Mouse (Mus musculus) heart, embryonic 11.5 days (tissue): ENCODE measurements at regions not wholly inside any gene's neighbourhood (a gene's known extent, or its start where the extent isn't known, plus 50 kb on each side); places are given as distances from the start of the nearest gene placed in this dataset.

ENCODE experiments used
- ATAC-seq: fragments of 200-750 bp; cut with Nextera tagmentation; replicated peaks from 2 replicates; pipeline ENCODE4 v1.8.0; 2017; ENCODE audit warnings: moderate library complexity; ENCODE audit not compliant: insufficient number of reproducible peaks, low FRiP score, low TSS enrichment
- H3K27ac ChIP-seq: fragments of 300-500 bp; sonication (generic); 2 replicates; pipeline ENCODE4 v1.5.1; 2014; ENCODE audit warnings: mild to moderate bottlenecking, low read depth, low read length
- H3K27me3 ChIP-seq: fragments of 300-500 bp; sonication (generic); 2 replicates; pipeline ENCODE4 v1.6.1; 2014; ENCODE audit warnings: mild to moderate bottlenecking, low read length, mixed read lengths; ENCODE audit not compliant: control insufficient read depth, insufficient read depth
- H3K36me3 ChIP-seq: fragments of 300-500 bp; sonication (generic); 2 replicates; pipeline ENCODE4 v1.6.1; 2014; ENCODE audit warnings: mild to moderate bottlenecking, low read length, moderate library complexity, mixed read lengths; ENCODE audit not compliant: control insufficient read depth, insufficient read depth
- H3K4me1 ChIP-seq: fragments of 300-500 bp; sonication (generic); 2 replicates; pipeline ENCODE4 v1.6.1; 2014; ENCODE audit warnings: low read length; ENCODE audit not compliant: control insufficient read depth, insufficient read depth
- H3K4me2 ChIP-seq: fragments of 300-500 bp; sonication (generic); 2 replicates; pipeline ENCODE4 v1.6.1; 2014; ENCODE audit warnings: mild to moderate bottlenecking, moderate library complexity
- H3K4me3 ChIP-seq: fragments of 300-500 bp; sonication (generic); 2 replicates; pipeline ENCODE4 v1.5.1; 2014; ENCODE audit warnings: low read depth, low read length
- H3K9ac ChIP-seq: fragments of 300-500 bp; sonication (generic); 2 replicates; pipeline ENCODE4 v1.6.1; 2014; ENCODE audit warnings: mild to moderate bottlenecking, low read depth, low read length, moderate library complexity
- H3K9me3 ChIP-seq: fragments of 300-500 bp; sonication (generic); replicated peaks from 2 replicates; pipeline ENCODE4 v1.6.1; 2016; ENCODE audit warnings: low read length; ENCODE audit not compliant: control insufficient read depth
- WGBS: fragments of 180-500 bp; shearing (Covaris S2); extraction: QIAGEN DNeasy Blood & Tissue Kit; methylation state at CpG from one replicate; pipeline ENCODE4 v1.1.7; 2014; ENCODE audit not compliant: insufficient replicate concordance; 5-methylcytosine and 5-hydroxymethylcytosine counted together

GRCm38 (mm10) chr9:14160207-14160606 is 114.7 kb upstream of the Sesn3 start:
- Histone ChIP-seq H3K9me3 (peaks cover 5% of the 10 kb centered on the region; the same call in 1 of the 2 replicates), H3K27me3 (no peaks in the 10 kb centered on the region), H3K27ac (no peak overlapping the region), H3K4me1 (peaks cover 3% of the 10 kb centered on the region; the same call in 1 of the 2 replicates), H3K9ac (no peak overlapping the region), H3K36me3 (no peaks in the 10 kb centered on the region), H3K4me3 (no peak overlapping the region), H3K4me2 (no peak overlapping the region)
- WGBS: 80% methylated on average over 1 of the region's 1 CpGs
- no peak for ATAC-seq

GRCm38 (mm10) chr9:14171589-14172240 is 103.2 kb upstream of the Sesn3 start:
- H3K4me1 ChIP-seq: peaks cover 29% of the 10 kb centered on the region
- H3K27ac ChIP-seq: no peak overlapping the region
- H3K27me3 ChIP-seq: no peaks in the 10 kb centered on the region
- no peaks in the 10 kb centered on the region for H3K36me3 ChIP-seq
- H3K9ac ChIP-seq: no peak overlapping the region
- H3K4me3 ChIP-seq: no peak overlapping the region
- H3K9me3 ChIP-seq: no peaks in the 10 kb centered on the region
- H3K4me2 ChIP-seq: no peak overlapping the region
- 63% methylated on average over 2 of the region's 2 CpGs for WGBS
- no peak for ATAC-seq

GRCm38 (mm10) chr9:14173631-14174323 is 101.1 kb upstream of the Sesn3 start:
- peaks cover 35% of the 10 kb centered on the region for H3K4me1 ChIP-seq
- ATAC-seq: peak; percentile 80
- no peaks in the 10 kb centered on the region for H3K36me3 ChIP-seq
- H3K4me2 ChIP-seq: 0 out of 2 replicates have a peak overlapping the region, but pooled peaks have one; percentile 14
- H3K27ac ChIP-seq: peak overlapping the region; percentile 68
- H3K9me3 ChIP-seq: no peaks in the 10 kb centered on the region
- H3K27me3 ChIP-seq: no peaks in the 10 kb centered on the region
- H3K4me3 ChIP-seq: no peak overlapping the region
- 26% methylated on average over 11 of the region's 11 CpGs for WGBS
- no peak overlapping the region for H3K9ac ChIP-seq

- peak; percentile 55; the same call in 1 of the 2 replicates for ATAC-seq
- H3K9me3 ChIP-seq: no peaks in the 10 kb centered on the region
- no peaks in the 10 kb centered on the region for H3K27me3 ChIP-seq
- peak overlapping the region; percentile 68 for H3K27ac ChIP-seq
- no peaks in the 10 kb centered on the region for H3K36me3 ChIP-seq
- H3K9ac ChIP-seq: no peak overlapping the region
- no peak overlapping the region for H3K4me3 ChIP-seq
- 72% methylated on average over 3 of the region's 3 CpGs for WGBS
- H3K4me2 ChIP-seq: no peak overlapping the region
- peaks cover 35% of the 10 kb centered on the region for H3K4me1 ChIP-seq
Observed at GRCm38 (mm10) chr9:14174324-14175040, 100.4 kb upstream of the Sesn3 start.

- peak overlapping the region; percentile 14; the same call in 1 of the 2 replicates for H3K4me2 ChIP-seq
- WGBS: 37% methylated on average over 11 of the region's 11 CpGs
- peaks cover 35% of the 10 kb centered on the region for H3K4me1 ChIP-seq
- H3K27me3 ChIP-seq: no peaks in the 10 kb centered on the region
- no peak overlapping the region for H3K4me3 ChIP-seq
- no peaks in the 10 kb centered on the region for H3K36me3 ChIP-seq
- no peaks in the 10 kb centered on the region for H3K9me3 ChIP-seq
- peak overlapping the region; percentile 68; the same call in 1 of the 2 replicates for H3K27ac ChIP-seq
- H3K9ac ChIP-seq: no peak overlapping the region
- no peak for ATAC-seq
Observed at GRCm38 (mm10) chr9:14175041-14175881, 99.6 kb upstream of the Sesn3 start.

- Histone ChIP-seq H3K4me2 (no peak overlapping the region), H3K27me3 (no peaks in the 10 kb centered on the region), H3K4me3 (no peak overlapping the region), H3K9me3 (no peaks in the 10 kb centered on the region), H3K9ac (no peak overlapping the region), H3K4me1 (peaks cover 18% of the 10 kb centered on the region), H3K36me3 (no peaks in the 10 kb centered on the region), H3K27ac (no peak overlapping the region)
- WGBS: 78% methylated on average over 1 of the region's 1 CpGs
- ATAC-seq: no peak
Observed at GRCm38 (mm10) chr9:14179777-14180176, 95.1 kb upstream of the Sesn3 start.

- H3K9ac ChIP-seq: no peak overlapping the region
- no peaks in the 10 kb centered on the region for H3K27me3 ChIP-seq
- no peaks in the 10 kb centered on the region for H3K4me1 ChIP-seq
- no peaks in the 10 kb centered on the region for H3K36me3 ChIP-seq
- no peak overlapping the region for H3K4me3 ChIP-seq
- H3K9me3 ChIP-seq: no peaks in the 10 kb centered on the region
- H3K27ac ChIP-seq: no peak overlapping the region
- WGBS: 81% methylated on average over 4 of the region's 4 CpGs
- no peak for ATAC-seq
- no peak overlapping the region for H3K4me2 ChIP-seq
Observed at GRCm38 (mm10) chr9:14184261-14184660, 90.6 kb upstream of the Sesn3 start.

- no peaks in the 10 kb centered on the region for H3K9me3 ChIP-seq
- H3K4me2 ChIP-seq: no peak overlapping the region
- no peak overlapping the region for H3K9ac ChIP-seq
- ATAC-seq: no peak
- WGBS: 50% methylated on average over 2 of the region's 2 CpGs
- H3K27me3 ChIP-seq: no peaks in the 10 kb centered on the region
- no peak overlapping the region for H3K4me3 ChIP-seq
- H3K4me1 ChIP-seq: peaks cover 7% of the 10 kb centered on the region; the same call in 1 of the 2 replicates
- H3K36me3 ChIP-seq: no peaks in the 10 kb centered on the region
- H3K27ac ChIP-seq: no peak overlapping the region
Observed at GRCm38 (mm10) chr9:14185681-14186080, 89.2 kb upstream of the Sesn3 start.
